Mouse (Mus musculus) hindbrain, embryonic 10.5 days (tissue): ENCODE data around the gene Magi2. TPM values are rescaled to one million over a fixed set of nuclear protein-coding genes. Genes with fewer than 3 reads are reported as not detected.

ENCODE experiments used
- DNase-seq: peaks from one replicate; pipeline ENCODE4 v3.0.0-alpha.2; 2017; ENCODE audit warnings: low spot score
- H3K27ac ChIP-seq: fragments of 300-500 bp; sonication (generic); 2 replicates; pipeline ENCODE4 v1.5.1; 2016; ENCODE audit warnings: mild to moderate bottlenecking, moderate library complexity
- H3K27me3 ChIP-seq: fragments of 300-500 bp; sonication (generic); 2 replicates; pipeline ENCODE4 v1.6.1; 2016; ENCODE audit warnings: mild to moderate bottlenecking; ENCODE audit not compliant: poor library complexity, insufficient read depth, severe bottlenecking
- H3K36me3 ChIP-seq: fragments of 300-500 bp; sonication (generic); 2 replicates; pipeline ENCODE4 v1.6.1; 2016; ENCODE audit warnings: mild to moderate bottlenecking, moderate library complexity
- H3K4me1 ChIP-seq: fragments of 300-500 bp; sonication (generic); replicated peaks from 2 replicates; pipeline ENCODE4 v1.6.1; 2016; ENCODE audit warnings: mild to moderate bottlenecking
- H3K4me3 ChIP-seq: fragments of 300-500 bp; sonication (generic); 2 replicates; pipeline ENCODE4 v1.5.1; 2016; ENCODE audit warnings: mild to moderate bottlenecking, moderate library complexity
- H3K9me3 ChIP-seq: fragments of 300-500 bp; sonication (generic); 2 replicates; pipeline ENCODE4 v1.6.1; 2016; ENCODE audit warnings: mild to moderate bottlenecking, moderate library complexity
- WGBS: fragments of 180-500 bp; shearing (Covaris S2); methylation state at CpG from one replicate; pipeline ENCODE4 v1.1.7; 2016; 5-methylcytosine and 5-hydroxymethylcytosine counted together
- polyA plus RNA-seq: library from polyadenylated mRNA; unstranded; fragments of >200 nt; fragmentation: Nextera tagmentation; extraction: Ambion mirVana; gene quantifications from 2 replicates; pipeline ENCODE4 v1.2.1, GENCODE M21; 2016

Magi2 gene
- polyA plus RNA-seq, 1 experiment from 2014 or later = 9.9 TPM

DNA sequence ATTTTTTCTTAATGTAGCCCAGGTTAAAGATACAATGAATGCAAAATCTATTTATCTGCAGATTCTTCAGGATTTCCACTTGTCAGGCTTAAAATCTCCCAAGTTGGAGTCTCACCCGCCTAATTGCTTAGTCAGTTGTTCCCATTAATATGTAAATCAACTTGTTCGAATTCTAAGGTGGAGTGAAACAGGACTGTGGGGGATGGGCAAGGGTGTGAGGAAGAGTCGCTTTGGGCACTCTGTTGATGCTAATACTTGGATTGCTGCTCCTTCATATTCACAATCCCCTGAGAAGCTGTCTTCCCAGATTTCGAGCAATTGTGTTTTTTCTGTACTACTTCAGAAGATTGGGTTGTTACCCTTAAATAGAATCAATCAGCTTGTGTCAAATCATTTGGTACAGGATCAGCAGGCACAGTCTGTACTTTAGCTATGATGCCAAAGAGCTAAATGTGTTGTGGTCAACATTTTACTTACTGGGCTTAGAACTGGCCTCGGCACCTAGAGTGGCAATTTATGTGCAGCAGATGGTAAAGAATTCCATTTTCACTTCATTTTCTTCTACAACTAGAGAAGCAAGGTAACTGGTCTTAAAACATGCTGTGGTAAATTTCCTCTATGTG, 560.8 kb downstream of the Magi2 start:
- peaks cover 4% of the 10 kb centered on the region; the same call in 1 of the 2 replicates for H3K9me3 ChIP-seq
- no peak for DNase-seq
- no peak overlapping the region for H3K27ac ChIP-seq
- no peaks in the 10 kb centered on the region for H3K27me3 ChIP-seq
- no peaks in the 10 kb centered on the region for H3K36me3 ChIP-seq
- peaks cover 6% of the 10 kb centered on the region for H3K4me1 ChIP-seq
- 32% methylated on average over 5 of the region's 5 CpGs for WGBS
- H3K4me3 ChIP-seq = no peak overlapping the region

GRCm38 (mm10) chr5:19803052-19803769, 576.4 kb downstream of the Magi2 start:
- Histone ChIP-seq H3K4me1 (no peaks in the 10 kb centered on the region), H3K27ac (no peak overlapping the region), H3K36me3 (no peaks in the 10 kb centered on the region), H3K27me3 (no peaks in the 10 kb centered on the region), H3K9me3 (no peaks in the 10 kb centered on the region), H3K4me3 (no peak overlapping the region)
- WGBS = 89% methylated on average over 5 of the region's 5 CpGs
- DNase-seq = no peak

DNA sequence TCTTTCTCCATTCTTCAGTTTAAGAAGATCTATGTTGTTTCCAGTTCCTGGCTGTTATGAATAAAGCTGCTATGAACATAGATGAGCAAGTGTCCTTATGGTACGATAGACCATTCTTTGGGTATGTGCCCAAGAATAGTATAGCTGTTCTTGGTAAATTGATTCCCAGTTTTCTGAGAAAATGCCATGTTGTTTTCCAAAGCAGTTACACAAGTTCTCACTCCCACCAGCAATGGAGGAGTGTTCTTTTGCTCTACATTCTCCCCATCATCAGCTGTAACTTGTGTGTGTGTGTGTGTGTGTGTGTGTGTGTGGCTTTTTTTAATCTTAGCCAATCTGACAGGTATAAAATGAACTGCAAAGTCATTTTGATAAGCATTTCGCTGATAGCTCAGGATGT, 595.7 kb downstream of the Magi2 start:
- Histone ChIP-seq H3K27me3 (no peaks in the 10 kb centered on the region), H3K4me1 (no peaks in the 10 kb centered on the region), H3K4me3 (no peak overlapping the region), H3K27ac (no peak overlapping the region), H3K9me3 (no peaks in the 10 kb centered on the region), H3K36me3 (no peaks in the 10 kb centered on the region)
- no peak for DNase-seq
- 92% methylated on average over 2 of the region's 2 CpGs for WGBS

- Histone ChIP-seq H3K9me3 (no peaks in the 10 kb centered on the region), H3K4me3 (no peak overlapping the region), H3K27me3 (no peaks in the 10 kb centered on the region), H3K27ac (no peak overlapping the region), H3K4me1 (no peaks in the 10 kb centered on the region), H3K36me3 (no peaks in the 10 kb centered on the region)
- 79% methylated on average over 2 of the region's 2 CpGs for WGBS
- no peak for DNase-seq
Observed at GRCm38 (mm10) chr5:19825943-19826342, 599.1 kb downstream of the Magi2 start.

- DNase-seq = no peak
- Histone ChIP-seq H3K4me1 (no peaks in the 10 kb centered on the region), H3K36me3 (no peaks in the 10 kb centered on the region), H3K9me3 (no peaks in the 10 kb centered on the region), H3K27ac (no peak overlapping the region), H3K27me3 (no peaks in the 10 kb centered on the region), H3K4me3 (no peak overlapping the region)
- 87% methylated on average over 2 of the region's 2 CpGs for WGBS
Observed at GRCm38 (mm10) chr5:19829341-19829740, 602.5 kb downstream of the Magi2 start.

DNA sequence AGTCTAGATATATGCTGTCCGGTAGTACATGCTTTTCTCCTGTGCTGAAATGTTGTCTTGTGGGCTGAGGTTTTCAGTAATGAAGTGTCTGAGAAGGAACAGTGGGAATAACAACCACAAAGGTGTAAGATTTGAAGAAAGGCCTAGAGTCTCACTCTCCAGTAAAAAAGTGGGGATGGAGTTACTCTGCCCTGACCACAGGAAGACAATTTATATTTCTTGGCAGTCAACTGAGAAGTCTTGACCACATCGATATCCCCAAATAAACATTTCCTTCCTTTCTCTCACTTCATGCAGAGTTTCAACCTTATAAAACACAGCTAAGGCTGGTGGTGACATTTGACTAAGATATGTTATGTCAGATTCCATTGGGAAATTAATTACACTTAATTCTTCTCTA, 636.0 kb downstream of the Magi2 start:
- no peaks in the 10 kb centered on the region for H3K4me1 ChIP-seq
- H3K4me3 ChIP-seq = no peak overlapping the region
- no peaks in the 10 kb centered on the region for H3K27me3 ChIP-seq
- no peaks in the 10 kb centered on the region for H3K9me3 ChIP-seq
- no peak overlapping the region for H3K27ac ChIP-seq
- H3K36me3 ChIP-seq = no peaks in the 10 kb centered on the region
- DNase-seq = no peak
- WGBS = 90% methylated on average over 2 of the region's 2 CpGs

DNA sequence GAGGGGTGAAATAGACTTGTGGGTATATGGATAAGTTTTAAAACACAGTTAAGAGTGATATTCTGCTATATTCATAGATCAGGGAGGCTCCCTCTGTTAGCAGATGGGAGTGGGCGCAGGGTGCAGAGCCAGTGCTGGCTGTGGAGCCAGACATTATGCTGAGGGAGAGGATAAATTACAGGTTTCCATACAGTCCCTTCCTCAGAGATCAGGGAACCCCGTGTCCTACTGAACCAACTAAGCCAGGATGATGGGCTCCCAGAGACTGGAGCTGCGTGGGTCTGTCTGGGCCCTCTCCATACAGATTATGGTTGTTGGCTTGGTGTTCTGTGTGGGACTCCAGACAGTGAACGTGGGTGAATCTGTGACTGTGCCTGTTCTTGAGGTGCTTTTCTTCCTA, 643.6 kb downstream of the Magi2 start:
- Histone ChIP-seq H3K9me3 (no peaks in the 10 kb centered on the region), H3K36me3 (no peaks in the 10 kb centered on the region), H3K27ac (no peak overlapping the region), H3K4me3 (no peak overlapping the region), H3K4me1 (no peaks in the 10 kb centered on the region), H3K27me3 (no peaks in the 10 kb centered on the region)
- DNase-seq = no peak
- WGBS = 88% methylated on average over 4 of the region's 4 CpGs

- H3K27ac ChIP-seq = no peak overlapping the region
- H3K27me3 ChIP-seq = no peaks in the 10 kb centered on the region
- H3K9me3 ChIP-seq = no peaks in the 10 kb centered on the region
- no peak for DNase-seq
- H3K36me3 ChIP-seq = no peaks in the 10 kb centered on the region
- no peaks in the 10 kb centered on the region for H3K4me1 ChIP-seq
- 89% methylated on average over 3 of the region's 3 CpGs for WGBS
- H3K4me3 ChIP-seq = no peak overlapping the region
Observed at GRCm38 (mm10) chr5:19891693-19892092, 664.9 kb downstream of the Magi2 start.

DNA sequence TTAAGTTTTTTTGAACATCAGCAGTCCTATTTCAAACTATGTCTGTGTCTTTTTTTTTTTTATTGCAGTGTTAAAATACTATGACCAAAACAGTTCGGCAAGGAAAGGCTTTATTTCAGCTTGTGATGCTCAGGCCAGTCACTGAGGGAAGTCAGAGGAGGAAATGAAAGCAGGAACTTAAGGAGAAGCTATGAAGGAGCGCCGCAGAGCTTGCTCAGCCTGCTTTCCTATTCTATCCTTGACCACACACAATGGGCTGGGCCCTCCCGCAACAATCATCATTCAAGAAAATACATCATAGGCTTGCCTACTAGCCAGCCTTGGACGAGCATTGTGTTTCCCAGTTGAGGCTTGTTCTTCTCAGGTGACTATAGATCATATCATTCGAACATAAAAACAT, 669.1 kb downstream of the Magi2 start:
- H3K4me1 ChIP-seq = no peaks in the 10 kb centered on the region
- H3K36me3 ChIP-seq = no peaks in the 10 kb centered on the region
- H3K9me3 ChIP-seq = no peaks in the 10 kb centered on the region
- H3K27ac ChIP-seq = no peak overlapping the region
- no peak overlapping the region for H3K4me3 ChIP-seq
- no peak for DNase-seq
- no peaks in the 10 kb centered on the region for H3K27me3 ChIP-seq
- 85% methylated on average over 6 of the region's 6 CpGs for whole genome bisulfite sequencing

- Histone ChIP-seq H3K9me3 (no peaks in the 10 kb centered on the region), H3K4me3 (no peak overlapping the region), H3K36me3 (no peaks in the 10 kb centered on the region), H3K27ac (no peak overlapping the region), H3K27me3 (peaks cover 6% of the 10 kb centered on the region; the same call in 1 of the 2 replicates), H3K4me1 (no peaks in the 10 kb centered on the region)
- 83% methylated on average over 8 of the region's 8 CpGs for WGBS
- DNase-seq = no peak
Observed at GRCm38 (mm10) chr5:19901625-19902024, 674.8 kb downstream of the Magi2 start.

DNA sequence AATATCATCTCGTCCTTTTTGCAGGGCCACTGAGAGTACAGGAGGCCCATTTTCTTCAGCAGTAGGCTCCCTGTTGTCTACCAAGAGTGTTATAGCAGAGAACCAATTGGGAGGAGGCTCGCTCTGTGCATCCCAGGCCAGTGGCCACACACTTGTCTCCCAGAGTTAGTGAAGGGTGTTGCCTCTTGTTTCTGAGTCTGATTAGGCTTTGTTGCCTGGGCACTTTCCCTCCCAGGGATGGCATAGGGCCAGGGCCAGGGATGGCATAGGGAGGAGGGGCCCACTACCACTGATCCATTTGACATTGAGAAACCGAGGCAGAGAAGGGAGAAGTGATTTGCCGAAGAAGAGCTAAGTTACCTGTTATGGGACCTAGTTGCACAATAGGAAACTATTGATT, 679.8 kb downstream of the Magi2 start:
- peaks cover 14% of the 10 kb centered on the region for H3K27me3 ChIP-seq
- 81% methylated on average over 4 of the region's 4 CpGs for WGBS
- DNase-seq = no peak

GRCm38 (mm10) chr5:19907381-19907982, 680.6 kb downstream of the Magi2 start:
- WGBS = 2% methylated on average over 12 of the region's 12 CpGs
- H3K4me1 ChIP-seq = peaks cover 26% of the 10 kb centered on the region
- H3K4me3 ChIP-seq = peak overlapping the region; percentile 58
- H3K36me3 ChIP-seq = no peaks in the 10 kb centered on the region
- H3K27me3 ChIP-seq = peaks cover 14% of the 10 kb centered on the region
- DNase-seq = peak; percentile 26
- H3K9me3 ChIP-seq = no peaks in the 10 kb centered on the region
- peak overlapping the region; percentile 75 for H3K27ac ChIP-seq

More for the DNA sequence above, 679.8 kb downstream of the Magi2 start:
- no peaks in the 10 kb centered on the region for H3K9me3 ChIP-seq
- no peak overlapping the region for H3K27ac ChIP-seq
- no peaks in the 10 kb centered on the region for H3K36me3 ChIP-seq
- no peak overlapping the region for H3K4me3 ChIP-seq
- H3K4me1 ChIP-seq = peaks cover 26% of the 10 kb centered on the region

DNA sequence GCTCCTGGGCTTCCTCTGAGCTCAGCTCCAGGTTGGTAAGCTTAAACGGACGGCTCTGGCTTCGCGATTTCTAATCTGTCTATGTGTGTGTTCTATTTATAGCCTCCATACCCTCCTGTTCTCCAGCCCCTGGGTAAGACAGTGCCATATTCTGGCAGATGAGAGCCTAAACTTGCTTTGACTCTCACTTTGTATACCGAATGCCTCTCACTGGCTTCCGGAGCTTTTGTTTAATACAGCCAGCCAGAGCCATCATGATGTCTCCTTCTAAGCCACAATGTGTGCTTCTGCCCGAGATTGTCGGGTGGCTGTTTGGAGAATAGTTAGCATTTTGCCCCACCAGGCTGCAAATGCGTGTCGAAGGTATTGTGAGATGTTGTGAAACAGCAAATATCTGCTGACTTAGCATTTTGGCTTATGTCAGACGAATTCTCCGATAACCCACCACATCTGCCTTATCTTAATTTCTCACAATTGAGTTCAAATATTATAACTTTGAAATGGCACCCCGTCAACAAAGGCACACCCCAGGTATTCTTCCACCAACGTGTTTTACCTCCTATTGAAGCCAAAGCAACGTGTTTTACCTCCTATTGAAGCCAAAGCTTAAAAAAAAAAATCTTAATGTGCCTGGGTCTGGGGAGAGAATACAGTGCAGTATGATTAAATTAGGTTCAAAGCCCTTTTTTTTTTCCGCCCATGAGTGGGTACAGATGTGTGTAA, 681.3 kb downstream of the Magi2 start:
- peak overlapping the region; percentile 75 for H3K27ac ChIP-seq
- 5% methylated on average over 16 of the region's 16 CpGs for WGBS

More for the DNA sequence above, 681.3 kb downstream of the Magi2 start:
- Histone ChIP-seq H3K4me3 (peak overlapping the region; percentile 58), H3K36me3 (no peaks in the 10 kb centered on the region), H3K4me1 (peaks cover 26% of the 10 kb centered on the region), H3K27me3 (peaks cover 14% of the 10 kb centered on the region), H3K9me3 (no peaks in the 10 kb centered on the region)
- DNase-seq = peak; percentile 45
